Mouse (Mus musculus): ENCODE measurements around the gene Vmn2r78. TPM values are rescaled to one million over a fixed set of nuclear protein-coding genes. Genes with fewer than 3 reads are reported as not detected.

Gene Vmn2r78
- not detected for polyA plus RNA-seq (2014; fragmentation: Illumina TruSeq; extraction: RNeasy Lipid Tissue Mini Kit (QIAGEN cat#74804); ENCODE audit: insufficient read depth, low read depth, low replicate concordance)

DNA sequence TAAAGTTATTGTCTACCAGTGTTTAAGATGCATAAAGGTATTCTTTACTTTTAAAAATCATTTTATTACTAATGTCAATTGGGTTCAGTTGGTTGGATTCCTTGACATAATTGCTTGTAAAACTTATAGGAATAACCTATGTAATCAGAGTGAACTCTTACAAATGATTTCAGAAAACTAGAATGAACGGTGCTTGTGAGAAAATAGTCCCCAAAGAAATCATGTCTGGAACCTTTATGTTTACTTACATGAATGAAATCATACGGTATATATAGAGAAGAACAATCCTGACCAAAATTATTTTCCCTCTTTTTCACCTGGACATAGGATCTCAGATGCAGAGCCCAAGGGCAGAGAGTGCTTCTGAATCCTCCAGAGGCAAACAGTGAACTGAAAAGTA is at the start of gene Vmn2r78:
Gene Vmn2r78, plus strand, starts transcription at position 301 of the 400 bp plus-strand sequence.

DNA sequence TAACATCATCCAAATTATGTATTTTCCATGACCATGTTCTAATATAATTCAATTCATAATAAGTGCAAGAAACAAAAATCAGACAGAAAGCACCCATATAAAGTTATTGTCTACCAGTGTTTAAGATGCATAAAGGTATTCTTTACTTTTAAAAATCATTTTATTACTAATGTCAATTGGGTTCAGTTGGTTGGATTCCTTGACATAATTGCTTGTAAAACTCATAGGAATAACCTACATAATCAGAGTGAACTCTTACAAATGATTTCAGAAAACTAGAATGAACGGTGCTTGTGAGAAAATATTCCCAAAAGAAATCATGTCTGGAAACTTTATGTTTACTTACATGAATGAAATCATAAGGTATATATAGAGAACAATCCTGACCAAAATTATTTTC is 80.9 kb downstream of the Vmn2r78 start, which contains the start of gene Vmn2r79:
Gene Vmn2r79, plus strand, starts transcription at position 301 of the 400 bp plus-strand sequence.

Other genes starting within 250 kb of the Vmn2r78 start
- not detected for gene Olfr292, start 226.8 kb upstream of the Vmn2r78 start, polyA plus RNA-seq (2014; fragmentation: Illumina TruSeq; extraction: RNeasy Lipid Tissue Mini Kit (QIAGEN cat#74804); ENCODE audit: insufficient read depth, low read depth, low replicate concordance)
- gene Folh1, start 139.2 kb upstream of the Vmn2r78 start, polyA plus RNA-seq (2014; fragmentation: Illumina TruSeq; extraction: RNeasy Lipid Tissue Mini Kit (QIAGEN cat#74804); ENCODE audit: insufficient read depth, low read depth, low replicate concordance), result 0.66 TPM
- not detected for gene Vmn2r77, start 120.1 kb upstream of the Vmn2r78 start, polyA plus RNA-seq (2014; fragmentation: Illumina TruSeq; extraction: RNeasy Lipid Tissue Mini Kit (QIAGEN cat#74804); ENCODE audit: insufficient read depth, low read depth, low replicate concordance)
- gene Vmn2r79, start 81.0 kb downstream of the Vmn2r78 start, polyA plus RNA-seq (2014; fragmentation: Illumina TruSeq; extraction: RNeasy Lipid Tissue Mini Kit (QIAGEN cat#74804); ENCODE audit: insufficient read depth, low read depth, low replicate concordance), result not detected